Mouse (Mus musculus) heart, embryonic 14.5 days (tissue): ENCODE measurements around the gene Stra6. TPM values are rescaled to one million over a fixed set of nuclear protein-coding genes. Genes with fewer than 3 reads are reported as not detected.

Source experiments
- ATAC-seq: fragments of 200-750 bp; cut with Nextera tagmentation; 2 replicates; pipeline ENCODE4 v1.8.0; 2017; ENCODE audit warnings: low read depth, moderate TSS enrichment; ENCODE audit not compliant: insufficient number of reproducible peaks, insufficient read depth, low FRiP score
- H3K27ac ChIP-seq, 2 experiments: fragments of 200-500 bp in 1 of 2; fragments of 300-500 bp in 1 of 2; sonication (generic) in 1 of 2; replicated peaks in 1 of 2; 2 replicates each; pipeline ENCODE4 v1.5.1; 2012 to 2014; ENCODE audit warnings: low read depth in 2 of 2, low read length in 2 of 2, control low read depth in 1 of 2, mild to moderate bottlenecking in 1 of 2, mixed read lengths in 1 of 2; ENCODE audit not compliant: control insufficient read depth in 1 of 2, insufficient read depth in 1 of 2
- H3K27me3 ChIP-seq: fragments of 300-500 bp; sonication (generic); 2 replicates; pipeline ENCODE4 v1.6.1; 2014; ENCODE audit warnings: mild to moderate bottlenecking, low read length, control low read depth; ENCODE audit not compliant: control insufficient read depth, insufficient read depth
- H3K36me3 ChIP-seq: fragments of 300-500 bp; sonication (generic); 2 replicates; pipeline ENCODE4 v1.6.1; 2014; ENCODE audit warnings: mild to moderate bottlenecking, control low read depth, low read length, mixed read lengths; ENCODE audit not compliant: control insufficient read depth, insufficient read depth
- H3K4me1 ChIP-seq, 2 experiments: fragments of 200-500 bp in 1 of 2; fragments of 300-500 bp in 1 of 2; sonication (generic) in 1 of 2; 2 replicates each; pipeline ENCODE4 v1.6.1; 2012 to 2014; ENCODE audit warnings: low read length in 2 of 2, control low read depth in 1 of 2, mixed read lengths in 1 of 2; ENCODE audit not compliant: control insufficient read depth in 2 of 2, insufficient read depth in 2 of 2
- H3K4me2 ChIP-seq: fragments of 300-500 bp; sonication (generic); 2 replicates; pipeline ENCODE4 v1.6.1; 2014; ENCODE audit warnings: mild to moderate bottlenecking, low read length
- H3K4me3 ChIP-seq, 2 experiments: fragments of 200-500 bp in 1 of 2; fragments of 300-500 bp in 1 of 2; sonication (generic) in 1 of 2; 2 replicates each; pipeline ENCODE4 v1.5.1; 2012 to 2014; ENCODE audit warnings: low read length in 2 of 2, mild to moderate bottlenecking in 2 of 2, control low read depth in 1 of 2, low read depth in 1 of 2, moderate library complexity in 1 of 2; ENCODE audit not compliant: control insufficient read depth in 1 of 2, insufficient read depth in 1 of 2
- H3K9ac ChIP-seq: fragments of 300-500 bp; sonication (generic); 2 replicates; pipeline ENCODE4 v1.6.1; 2014; ENCODE audit warnings: mild to moderate bottlenecking, low read length
- H3K9me3 ChIP-seq: fragments of 300-500 bp; sonication (generic); 2 replicates; pipeline ENCODE4 v1.6.1; 2016; ENCODE audit warnings: low read length, control low read depth; ENCODE audit not compliant: control insufficient read depth
- WGBS: fragments of 180-500 bp; shearing (Covaris S2); extraction: QIAGEN DNeasy Blood & Tissue Kit; methylation state at CpG from one replicate; pipeline ENCODE4 v1.1.7; 2014; 5-methylcytosine and 5-hydroxymethylcytosine counted together
- polyA plus RNA-seq: library from polyadenylated mRNA; unstranded; fragments of >200 nt; fragmentation: Nextera tagmentation; extraction: Ambion mirVana; gene quantifications from 2 replicates; pipeline ENCODE4 v1.2.1, GENCODE M21; 2014

The Stra6 gene
- polyA plus RNA-seq, 1 experiment from 2014 or later = 0.57 TPM

DNA sequence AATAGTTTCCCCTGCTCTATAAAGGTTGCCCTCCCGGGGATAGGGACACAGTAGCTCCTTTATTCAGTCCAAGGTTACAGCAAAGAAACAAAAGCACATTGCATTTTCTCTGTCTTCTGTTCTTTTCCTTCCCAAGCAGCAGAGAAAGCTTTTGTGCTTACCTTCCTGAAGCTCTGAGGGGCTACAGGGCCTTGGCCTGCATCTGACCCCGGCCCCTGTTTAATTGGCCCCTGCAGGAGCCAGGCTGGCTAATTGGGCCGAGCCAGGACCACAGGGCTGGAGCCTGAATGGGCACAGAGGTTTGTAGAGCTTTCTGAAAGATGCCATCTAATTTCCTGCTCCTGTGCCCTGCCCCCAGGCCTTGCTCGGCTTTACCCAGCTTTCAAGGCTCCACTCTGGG, 22.6 kb upstream of the Stra6 start:
- H3K27ac ChIP-seq = no peak overlapping the region
- no peaks in the 10 kb centered on the region for H3K36me3 ChIP-seq
- H3K4me2 ChIP-seq = no peak overlapping the region
- peaks cover 17% of the 10 kb centered on the region for H3K27me3 ChIP-seq
- 70% methylated on average over 4 of the region's 4 CpGs for WGBS
- H3K9ac ChIP-seq = no peak overlapping the region
- no peaks in the 10 kb centered on the region for H3K9me3 ChIP-seq
- H3K4me1 ChIP-seq = peaks cover 0 to 4% of the 10 kb centered on the region in 2 experiments; a peak in 1 of 4 replicates
- no peak overlapping the region for H3K4me3 ChIP-seq
- ATAC-seq = no peak

DNA sequence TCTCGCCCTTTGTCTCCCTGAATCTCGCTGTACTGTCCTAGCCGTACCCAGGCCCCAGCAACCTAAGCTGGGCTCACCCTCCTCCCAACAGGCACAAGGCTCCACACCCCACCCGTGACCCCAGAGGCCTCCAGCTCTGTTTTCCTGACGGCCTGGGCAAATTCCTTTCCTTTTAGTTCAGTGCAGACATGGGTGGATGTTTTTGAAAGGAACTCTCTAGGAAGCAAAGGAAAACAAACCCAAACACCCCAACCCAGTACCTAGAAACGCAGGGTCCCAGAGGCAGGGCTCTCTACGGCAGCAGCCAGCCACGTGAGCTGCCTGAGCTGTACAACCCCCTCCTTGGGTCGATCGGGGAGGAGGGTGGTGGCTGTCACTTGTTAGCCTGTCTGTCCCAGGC, 21.2 kb upstream of the Stra6 start:
- Histone ChIP-seq H3K9me3 (no peaks in the 10 kb centered on the region), H3K4me3 (no peak overlapping the region), H3K36me3 (no peaks in the 10 kb centered on the region), H3K4me1 (peaks cover 0 to 5% of the 10 kb centered on the region in 2 experiments; a peak in 1 of 4 replicates), H3K4me2 (no peak overlapping the region), H3K27ac (no peak overlapping the region), H3K9ac (no peak overlapping the region), H3K27me3 (peaks cover 9% of the 10 kb centered on the region)
- 0 out of 2 replicates have a peak, but pooled peaks have one; percentile 4 for ATAC-seq
- WGBS = 30% methylated on average over 10 of the region's 10 CpGs

DNA sequence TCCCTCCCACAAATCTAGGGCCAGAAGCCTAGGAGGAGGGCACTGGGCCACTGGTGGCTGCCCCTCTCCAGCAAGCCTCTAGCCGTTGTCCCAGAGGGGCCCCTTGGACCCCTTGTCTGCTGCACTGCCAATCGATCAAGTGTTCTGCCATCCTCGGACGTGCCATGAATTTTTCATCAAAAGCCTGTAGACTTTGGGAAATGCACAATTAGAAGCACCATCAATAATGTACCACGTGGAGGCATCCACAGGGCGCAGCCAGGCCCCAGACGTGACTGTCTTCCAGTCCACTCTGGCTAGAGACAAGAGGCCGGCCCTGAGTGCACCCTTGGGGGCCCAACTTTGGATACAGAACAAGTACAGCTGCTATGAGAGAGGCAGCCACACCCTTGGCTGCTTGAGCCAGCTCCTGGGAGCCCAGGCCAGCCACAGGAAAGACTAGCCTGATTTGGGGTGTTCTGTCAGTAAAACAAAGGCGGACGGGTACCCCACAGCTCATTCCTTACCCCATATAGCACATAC, 20.0 kb upstream of the Stra6 start:
- ATAC-seq = no peak
- Histone ChIP-seq H3K4me2 (no peak overlapping the region), H3K9me3 (no peaks in the 10 kb centered on the region), H3K27ac (no peak overlapping the region), H3K27me3 (peaks cover 3% of the 10 kb centered on the region; the same call in 1 of the 2 replicates), H3K9ac (no peak overlapping the region), H3K4me1 (peaks cover 10 to 12% of the 10 kb centered on the region in 2 experiments; a peak in 3 of 4 replicates), H3K4me3 (no peak overlapping the region), H3K36me3 (no peaks in the 10 kb centered on the region)
- WGBS = 86% methylated on average over 10 of the region's 10 CpGs

DNA sequence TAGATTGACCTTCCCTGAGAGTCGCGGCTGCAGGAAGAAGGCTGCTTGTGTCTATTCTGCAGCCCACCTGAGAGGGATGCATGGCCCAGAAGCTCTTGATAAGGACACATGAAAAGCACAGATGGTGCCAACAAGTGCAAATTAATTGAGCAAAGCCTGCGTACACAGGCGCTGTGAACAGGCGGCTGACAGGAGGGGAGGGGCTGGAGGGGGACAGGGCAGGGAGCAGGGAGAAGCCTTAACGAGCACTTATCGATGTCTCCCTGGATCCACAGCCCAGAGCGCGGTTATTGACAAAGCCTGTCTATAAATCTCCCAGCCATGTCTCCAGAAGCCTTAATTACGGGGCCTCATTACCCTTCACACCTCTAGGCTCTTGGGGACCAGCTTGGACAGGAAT, 18.8 kb upstream of the Stra6 start:
- no peaks in the 10 kb centered on the region for H3K9me3 ChIP-seq
- H3K4me2 ChIP-seq = no peak overlapping the region
- no peak for ATAC-seq
- no peak overlapping the region for H3K9ac ChIP-seq
- no peak overlapping the region for H3K4me3 ChIP-seq
- H3K4me1 ChIP-seq = peaks cover 14 to 15% of the 10 kb centered on the region in 2 experiments; a peak in 3 of 4 replicates
- H3K27ac ChIP-seq = no peak overlapping the region
- H3K36me3 ChIP-seq = no peaks in the 10 kb centered on the region
- 37% methylated on average over 10 of the region's 10 CpGs for WGBS
- H3K27me3 ChIP-seq = peaks cover 8% of the 10 kb centered on the region

DNA sequence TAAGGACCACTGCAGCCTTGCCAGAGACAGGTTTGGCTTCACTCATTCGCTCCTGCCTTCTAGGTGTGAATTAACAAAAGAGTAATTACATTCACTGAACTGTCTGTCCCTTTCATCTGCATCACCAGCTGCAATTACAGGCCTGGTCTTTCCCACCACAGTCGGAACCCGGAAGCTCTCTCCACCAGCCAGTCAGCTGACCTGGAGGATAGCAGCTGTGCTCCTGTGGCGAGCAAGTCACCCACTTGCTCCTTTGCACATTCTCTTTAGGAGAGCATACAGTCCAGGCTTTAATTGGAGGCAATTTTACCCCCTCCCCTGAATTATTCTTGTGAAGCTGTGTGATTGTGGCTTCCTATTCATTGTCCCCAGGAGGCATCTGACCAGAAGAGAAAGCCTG, 17.9 kb upstream of the Stra6 start:
- no peak for ATAC-seq
- no peak overlapping the region for H3K4me2 ChIP-seq
- no peak overlapping the region for H3K4me3 ChIP-seq
- peaks cover 17% of the 10 kb centered on the region for H3K27me3 ChIP-seq
- peaks cover 14 to 15% of the 10 kb centered on the region in 2 experiments; a peak in 3 of 4 replicates for H3K4me1 ChIP-seq
- no peak overlapping the region for H3K27ac ChIP-seq
- no peaks in the 10 kb centered on the region for H3K36me3 ChIP-seq
- WGBS = 52% methylated on average over 4 of the region's 4 CpGs
- no peaks in the 10 kb centered on the region for H3K9me3 ChIP-seq
- no peak overlapping the region for H3K9ac ChIP-seq

DNA sequence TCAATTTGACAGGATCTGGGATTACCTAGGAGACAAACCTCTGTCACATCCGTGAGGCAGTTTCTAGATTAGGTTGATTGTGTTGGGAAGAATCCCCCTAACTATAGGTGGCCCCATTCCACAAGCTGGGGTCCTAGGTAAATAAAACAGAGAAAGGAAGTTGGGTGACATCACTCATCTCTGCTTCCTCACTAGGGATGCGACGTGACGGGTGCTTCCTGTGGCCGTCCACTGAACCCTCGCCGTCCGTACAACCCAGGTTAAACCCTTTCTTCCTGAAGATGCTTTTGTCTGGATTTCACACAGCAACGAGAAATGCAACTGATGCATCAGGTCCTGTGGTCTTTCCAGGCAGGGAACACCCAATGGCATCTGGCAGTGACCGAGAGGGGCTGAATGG, 16.5 kb upstream of the Stra6 start:
- no peak overlapping the region for H3K9ac ChIP-seq
- peaks cover 13 to 14% of the 10 kb centered on the region in 2 experiments; a peak in 3 of 4 replicates for H3K4me1 ChIP-seq
- ATAC-seq = no peak
- WGBS = 65% methylated on average over 10 of the region's 10 CpGs
- no peak overlapping the region for H3K27ac ChIP-seq
- H3K4me2 ChIP-seq = no peak overlapping the region
- no peak overlapping the region for H3K4me3 ChIP-seq
- H3K9me3 ChIP-seq = no peaks in the 10 kb centered on the region
- peaks cover 25% of the 10 kb centered on the region for H3K27me3 ChIP-seq
- no peaks in the 10 kb centered on the region for H3K36me3 ChIP-seq

DNA sequence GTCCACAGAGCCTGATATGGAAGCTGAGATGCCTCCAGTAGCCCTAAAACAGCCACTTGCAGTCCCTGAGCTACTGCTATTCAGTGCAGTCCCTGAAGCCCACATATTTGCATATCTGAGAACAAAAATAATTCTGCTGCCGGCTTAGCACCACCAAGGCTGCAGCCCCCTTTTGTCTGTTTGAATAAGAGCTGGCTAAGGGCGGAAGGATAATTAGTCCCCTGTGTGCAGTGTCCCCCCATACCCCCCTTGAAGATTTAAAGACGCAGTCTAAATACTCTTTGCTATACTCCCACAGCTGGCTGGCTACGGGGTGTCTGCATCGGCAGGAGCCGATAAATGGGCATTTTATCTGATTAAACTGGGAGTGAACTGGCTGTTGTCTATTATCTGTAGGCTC, 15.0 kb upstream of the Stra6 start:
- Histone ChIP-seq H3K36me3 (no peaks in the 10 kb centered on the region), H3K9me3 (no peaks in the 10 kb centered on the region), H3K9ac (no peak overlapping the region), H3K4me2 (no peak overlapping the region), H3K27me3 (peaks cover 25% of the 10 kb centered on the region), H3K27ac (no peak overlapping the region), H3K4me1 (peaks cover 13 to 20% of the 10 kb centered on the region in 2 experiments; a peak in 3 of 4 replicates), H3K4me3 (no peak overlapping the region)
- no peak for ATAC-seq
- 11% methylated on average over 6 of the region's 6 CpGs for WGBS

DNA sequence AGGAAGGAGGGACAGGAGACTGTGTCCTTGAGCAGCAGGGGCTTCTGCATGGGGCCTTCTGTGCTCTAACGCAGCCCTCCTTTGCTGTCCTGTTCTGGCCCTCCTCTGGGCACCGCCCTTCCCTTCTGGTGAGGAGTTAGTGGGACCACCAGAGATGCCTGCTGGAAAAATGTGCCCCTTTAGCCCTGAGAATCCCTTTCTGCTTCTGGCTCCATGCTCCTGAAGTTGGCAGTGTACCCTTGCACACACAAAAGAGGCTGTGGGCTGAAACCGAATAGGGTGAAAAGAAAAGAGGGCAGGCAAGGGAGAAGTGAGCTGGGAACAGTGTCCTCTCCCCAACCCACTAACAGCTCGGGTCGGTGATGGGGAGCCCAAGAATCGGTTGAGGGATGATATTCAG, 14.4 kb upstream of the Stra6 start:
- Histone ChIP-seq H3K4me3 (no peak overlapping the region), H3K9ac (no peak overlapping the region), H3K4me2 (no peak overlapping the region), H3K36me3 (no peaks in the 10 kb centered on the region), H3K4me1 (peaks cover 13 to 20% of the 10 kb centered on the region in 2 experiments; a peak in 3 of 4 replicates), H3K27ac (no peak overlapping the region), H3K9me3 (no peaks in the 10 kb centered on the region), H3K27me3 (peaks cover 25% of the 10 kb centered on the region)
- 58% methylated on average over 6 of the region's 6 CpGs for WGBS
- ATAC-seq = no peak
